Mouse (Mus musculus) kidney, postnatal 14 days (tissue): ENCODE measurements around the gene Ptgs2.

Source experiments
- DNase-seq: peaks from one replicate; pipeline ENCODE4 v3.0.0; 2022; ENCODE audit warnings: mixed read lengths

Gene Ptgs2

DNA sequence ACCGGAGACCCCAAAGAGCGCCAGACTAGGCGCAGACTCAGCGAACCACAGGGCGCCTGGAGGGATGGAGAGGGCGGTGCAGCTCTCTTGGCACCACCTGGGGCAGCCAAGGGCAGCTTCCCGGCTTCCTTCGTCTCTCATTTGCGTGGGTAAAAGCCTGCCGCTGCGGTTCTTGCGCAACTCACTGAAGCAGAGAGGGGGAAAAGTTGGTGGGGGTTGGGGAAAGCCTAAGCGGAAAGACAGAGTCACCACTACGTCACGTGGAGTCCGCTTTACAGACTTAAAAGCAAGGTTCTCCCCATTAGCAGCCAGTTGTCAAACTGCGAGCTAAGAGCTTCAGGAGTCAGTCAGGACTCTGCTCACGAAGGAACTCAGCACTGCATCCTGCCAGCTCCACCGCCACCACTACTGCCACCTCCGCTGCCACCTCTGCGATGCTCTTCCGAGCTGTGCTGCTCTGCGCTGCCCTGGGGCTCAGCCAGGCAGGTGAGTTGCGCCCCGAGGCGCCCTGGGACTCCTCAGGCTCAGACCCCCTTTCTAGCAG is at the start of gene Ptgs2:
TSS of gene Ptgs2 (plus strand) at position 242 of the 544 bp plus-strand sequence.
- DNase-seq = peak; percentile 41

DNA sequence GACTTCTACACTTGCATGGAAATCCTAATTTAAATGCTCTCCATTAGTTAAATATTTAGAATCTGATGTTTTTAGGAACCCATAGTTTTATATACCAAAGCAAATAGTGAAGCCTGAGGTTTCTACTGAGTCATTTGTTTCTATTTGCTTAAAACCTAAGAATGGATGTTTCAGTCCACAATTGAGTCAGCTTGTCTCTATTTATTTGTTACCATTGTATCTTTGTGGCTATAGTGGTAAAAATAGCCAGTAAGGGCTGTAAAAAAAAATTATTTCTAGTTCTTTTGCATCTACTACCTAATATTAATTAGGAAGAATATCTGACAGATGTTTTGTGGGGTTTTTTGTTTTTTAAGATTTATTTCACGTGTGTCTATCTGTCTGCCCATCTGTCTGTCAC is 49.6 kb upstream of the Ptgs2 start:
- no peak for DNase-seq

DNA sequence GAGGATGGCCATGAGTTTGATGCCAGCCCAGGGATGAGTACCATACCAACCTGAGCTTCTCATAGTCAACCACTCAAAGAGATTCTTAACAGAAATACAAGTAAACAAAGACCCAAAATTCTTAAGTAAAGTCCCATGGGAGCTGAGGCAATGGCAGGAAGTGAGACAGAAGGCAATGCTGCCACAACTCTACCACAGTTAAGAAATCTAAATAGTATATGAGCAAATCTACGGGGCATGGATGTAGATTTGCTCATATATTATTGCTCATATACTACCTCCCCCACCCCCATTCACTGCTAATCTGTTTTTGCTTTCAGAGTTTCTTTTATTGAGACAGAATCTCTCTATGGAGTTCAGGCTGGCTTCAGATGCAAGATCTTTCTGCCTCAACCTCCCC is 34.1 kb upstream of the Ptgs2 start:
- no peak for DNase-seq

DNA sequence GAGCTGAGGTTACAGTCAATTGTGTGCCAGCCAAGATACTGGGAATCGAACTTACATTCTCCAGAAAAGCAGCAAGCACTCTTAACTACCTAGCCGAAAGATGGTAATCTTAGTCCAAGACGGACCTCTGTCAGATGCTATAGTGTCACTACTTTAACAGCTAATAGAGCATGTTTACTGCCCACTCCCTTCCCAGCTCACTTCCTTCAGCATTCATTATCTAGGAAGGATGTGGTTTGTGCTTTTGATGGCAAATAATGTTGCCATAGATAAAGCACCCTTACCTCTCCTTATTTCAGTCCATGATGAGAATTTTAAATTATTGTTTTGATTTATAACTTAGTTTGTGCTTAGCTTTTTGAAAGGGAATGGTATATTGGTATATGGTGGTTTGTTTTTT is 27.0 kb upstream of the Ptgs2 start:
- DNase-seq = no peak

DNA sequence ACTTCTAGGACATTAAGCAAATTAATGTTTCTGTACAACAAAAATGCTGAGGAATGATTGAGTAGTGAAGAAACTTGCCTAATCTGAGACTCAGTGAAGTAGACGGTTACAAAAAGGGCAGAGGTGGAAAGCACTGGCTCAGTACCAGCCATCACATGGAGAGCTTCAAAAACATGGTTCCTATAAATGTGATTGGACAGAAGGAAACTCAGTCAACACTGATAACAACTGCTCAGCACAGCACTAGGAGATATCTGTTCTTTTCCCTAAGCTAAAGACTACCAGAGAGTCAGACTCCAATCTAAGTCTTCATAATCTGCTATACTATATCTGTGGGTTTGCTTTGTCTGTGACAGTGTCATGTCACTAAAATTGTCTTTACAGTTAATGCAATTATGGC is 25.2 kb upstream of the Ptgs2 start:
- no peak for DNase-seq

DNA sequence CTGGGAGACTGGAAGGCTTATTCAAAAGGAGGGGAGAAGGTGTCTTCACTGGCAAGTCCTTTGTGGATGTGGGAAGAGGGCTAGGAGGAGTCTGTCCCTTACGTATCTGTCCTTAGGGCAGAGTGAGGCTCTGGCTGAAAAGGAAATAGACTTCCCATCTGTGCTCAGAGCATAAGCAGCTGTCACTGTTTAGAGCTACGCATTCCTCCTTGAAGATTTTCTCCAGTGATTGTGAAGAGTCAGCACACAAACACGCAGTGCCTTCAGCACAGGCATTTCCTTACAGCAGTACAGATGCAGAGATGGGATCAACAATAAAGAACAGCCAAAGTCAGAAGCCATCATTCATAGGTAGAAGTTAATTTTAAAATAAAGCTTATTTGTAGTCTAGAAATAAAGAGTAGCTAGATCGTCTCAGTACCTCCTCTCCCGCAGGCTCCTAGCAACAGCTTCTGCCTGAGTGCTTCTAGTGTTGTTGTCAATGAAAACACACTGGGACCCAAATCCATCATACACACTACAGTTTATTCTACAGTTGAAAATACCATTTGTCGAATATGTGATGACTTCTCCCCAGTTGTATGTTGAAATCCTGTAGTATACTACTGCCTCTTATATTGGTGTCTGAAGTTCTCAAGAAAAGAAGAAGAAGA is 10.7 kb upstream of the Ptgs2 start:
- DNase-seq = peak; percentile 8

DNA sequence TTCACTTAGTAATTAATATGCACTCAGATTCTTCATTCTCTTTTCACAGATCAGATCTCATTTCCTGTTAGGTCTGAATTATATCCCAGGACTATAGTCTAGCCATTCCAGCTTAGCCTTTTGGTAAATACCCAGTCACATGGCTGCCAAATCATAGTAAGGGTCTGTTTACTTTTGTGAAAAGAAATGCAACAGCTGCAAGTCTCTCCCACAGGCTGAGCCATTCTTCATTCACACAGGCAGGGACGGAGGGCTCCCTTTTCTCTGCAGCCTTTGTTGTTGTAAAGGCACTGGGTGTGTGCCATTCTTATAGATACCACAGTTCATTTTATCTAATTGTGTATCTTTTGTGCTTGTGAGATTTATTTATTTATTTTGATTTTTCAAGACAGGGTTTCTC is 9.6 kb upstream of the Ptgs2 start:
- DNase-seq = no peak

DNA sequence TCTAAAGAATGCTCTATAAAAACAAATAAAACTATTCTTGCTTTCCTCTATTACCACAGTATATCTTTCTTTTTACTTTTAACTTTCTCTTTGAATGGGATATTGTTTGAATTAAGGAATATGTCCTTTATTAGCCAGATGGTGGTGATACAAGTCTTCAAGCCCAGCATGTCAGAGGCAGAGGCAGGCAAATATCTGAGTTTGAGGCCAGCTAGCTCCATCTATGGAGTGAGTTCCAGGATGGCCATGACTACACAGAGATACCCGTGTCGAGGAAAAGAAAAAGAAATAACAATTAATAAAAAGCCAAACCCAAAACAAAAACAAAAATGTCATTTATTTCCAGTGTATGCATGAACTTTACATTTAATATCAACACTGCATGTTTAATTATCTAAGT is 2.8 kb upstream of the Ptgs2 start:
- no peak for DNase-seq

DNA sequence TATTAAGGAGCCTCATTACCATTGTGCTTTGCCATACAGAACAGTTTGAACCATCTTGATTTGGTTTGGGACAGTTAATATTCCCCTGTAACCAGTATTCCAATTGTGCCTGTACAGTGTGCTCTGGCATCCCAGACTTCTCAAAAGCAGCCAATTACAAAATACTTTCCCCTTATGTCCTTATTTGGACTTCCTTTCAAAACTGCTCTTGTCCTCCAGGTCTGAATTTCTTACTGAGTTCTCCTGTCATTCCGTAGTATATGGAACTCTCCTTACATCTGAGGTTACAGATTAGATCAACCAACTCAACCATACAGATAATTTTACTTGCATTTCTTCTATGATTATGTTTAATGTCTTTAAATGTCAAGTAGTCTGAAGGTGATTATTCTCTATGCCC is 2.1 kb upstream of the Ptgs2 start:
- DNase-seq = no peak

DNA sequence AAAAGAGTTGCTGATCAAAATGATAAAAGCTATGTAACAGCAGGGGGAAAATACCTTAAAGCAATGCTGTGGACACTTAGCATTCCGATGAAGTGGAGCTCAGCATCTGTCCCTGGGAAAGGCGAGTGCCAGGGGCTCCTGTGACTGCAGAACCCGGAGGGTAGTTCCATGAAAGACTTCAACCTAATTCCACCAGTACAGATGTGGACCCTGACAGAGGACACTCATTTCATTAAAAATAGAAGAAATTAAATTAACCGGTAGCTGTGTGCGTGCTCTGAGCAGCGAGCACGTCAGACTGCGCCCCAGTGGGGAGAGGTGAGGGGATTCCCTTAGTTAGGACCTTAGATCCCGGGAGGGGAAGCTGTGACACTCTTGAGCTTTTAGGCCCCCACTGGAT is 457 bp upstream of the Ptgs2 start:
- DNase-seq = no peak

DNA sequence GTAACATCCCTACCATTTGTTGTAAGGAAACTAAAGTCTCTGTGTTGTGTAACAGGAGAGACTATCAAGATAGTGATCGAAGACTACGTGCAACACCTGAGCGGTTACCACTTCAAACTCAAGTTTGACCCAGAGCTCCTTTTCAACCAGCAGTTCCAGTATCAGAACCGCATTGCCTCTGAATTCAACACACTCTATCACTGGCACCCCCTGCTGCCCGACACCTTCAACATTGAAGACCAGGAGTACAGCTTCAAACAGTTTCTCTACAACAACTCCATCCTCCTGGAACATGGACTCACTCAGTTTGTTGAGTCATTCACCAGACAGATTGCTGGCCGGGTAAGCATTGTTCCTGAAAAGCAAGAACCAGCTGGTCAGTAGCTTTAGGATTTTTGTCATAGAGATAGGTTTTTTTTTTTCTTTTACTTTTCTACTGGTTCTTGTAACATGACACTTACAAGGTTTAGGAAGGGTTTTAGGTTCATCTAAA is 4.4 kb downstream of the Ptgs2 start:
- DNase-seq = no peak

DNA sequence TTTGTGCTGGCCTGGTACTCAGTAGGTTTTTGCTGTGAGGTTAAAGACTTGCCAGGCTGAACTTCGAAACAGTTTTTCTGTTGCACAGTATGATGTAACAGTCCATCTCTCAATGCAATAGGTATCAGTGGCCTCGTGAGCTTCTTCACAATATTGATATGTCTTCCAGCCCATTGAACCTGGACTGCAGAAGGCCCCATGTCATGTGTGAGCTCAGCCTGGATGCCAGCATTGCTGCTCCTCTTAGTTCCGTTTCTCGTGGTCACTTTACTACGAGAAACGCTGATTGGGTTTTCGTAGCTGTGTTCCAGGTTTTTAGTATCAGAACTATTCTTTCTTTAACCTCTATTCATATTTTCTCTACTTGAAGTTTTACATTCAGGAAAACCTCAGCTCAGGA is 6.9 kb downstream of the Ptgs2 start:
- DNase-seq = no peak

DNA sequence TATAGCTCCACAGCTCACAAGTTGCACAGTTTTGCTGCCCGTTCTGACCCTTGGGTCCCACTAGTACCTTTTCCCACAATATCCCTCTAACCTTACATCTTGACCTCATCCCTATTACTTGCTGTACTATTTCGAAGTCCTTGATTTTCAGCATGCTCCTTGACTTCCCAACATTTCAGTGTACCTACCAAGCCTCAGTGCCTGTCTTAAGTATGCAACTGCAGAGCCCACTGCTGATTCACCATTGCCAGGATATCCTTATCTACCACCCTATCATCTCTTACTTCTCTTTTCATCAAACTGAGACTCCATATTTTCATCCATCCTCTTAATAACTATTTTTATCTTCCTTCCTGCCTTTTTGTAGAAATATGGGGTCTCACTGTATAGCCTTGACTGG is 9.8 kb downstream of the Ptgs2 start:
- DNase-seq = no peak

DNA sequence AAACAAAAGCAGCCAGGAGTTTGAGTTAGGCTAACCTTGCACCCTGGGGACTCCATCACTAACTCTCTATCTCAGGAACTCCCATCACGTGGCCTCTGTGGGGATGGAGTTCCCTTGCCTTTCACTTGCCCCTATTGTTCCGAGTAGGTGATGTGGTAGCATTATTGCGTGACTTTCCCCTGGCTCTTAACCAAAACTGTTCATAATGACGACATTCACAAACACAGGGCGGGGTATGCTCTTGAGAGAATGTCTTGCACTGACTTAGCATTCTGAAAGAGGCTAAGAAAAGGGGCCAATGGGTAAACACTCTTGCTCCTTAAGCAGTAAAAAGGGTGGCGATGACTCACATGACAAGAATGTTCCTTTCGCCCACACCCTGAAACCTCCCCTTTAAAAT is 15.5 kb downstream of the Ptgs2 start:
- DNase-seq = no peak

DNA sequence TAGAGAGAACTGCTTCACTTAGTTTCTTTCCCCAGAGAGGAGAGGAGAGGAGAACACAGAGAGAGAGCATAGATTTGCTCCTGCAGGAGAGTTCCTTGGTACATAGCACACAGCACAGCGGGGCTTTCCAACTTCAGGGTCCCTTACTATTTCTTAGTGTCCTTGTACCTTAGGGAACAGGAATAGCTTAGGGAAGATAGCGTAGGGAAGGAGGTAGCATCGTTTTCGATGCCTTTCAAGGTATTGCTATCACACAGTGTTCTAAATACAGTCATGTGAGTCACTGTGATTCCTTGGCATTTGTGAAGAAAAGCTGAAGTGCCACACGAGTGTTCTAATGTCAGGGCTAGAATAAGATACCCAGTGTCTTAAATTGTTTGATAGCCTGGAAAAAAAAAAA is 18.5 kb downstream of the Ptgs2 start:
- no peak for DNase-seq

DNA sequence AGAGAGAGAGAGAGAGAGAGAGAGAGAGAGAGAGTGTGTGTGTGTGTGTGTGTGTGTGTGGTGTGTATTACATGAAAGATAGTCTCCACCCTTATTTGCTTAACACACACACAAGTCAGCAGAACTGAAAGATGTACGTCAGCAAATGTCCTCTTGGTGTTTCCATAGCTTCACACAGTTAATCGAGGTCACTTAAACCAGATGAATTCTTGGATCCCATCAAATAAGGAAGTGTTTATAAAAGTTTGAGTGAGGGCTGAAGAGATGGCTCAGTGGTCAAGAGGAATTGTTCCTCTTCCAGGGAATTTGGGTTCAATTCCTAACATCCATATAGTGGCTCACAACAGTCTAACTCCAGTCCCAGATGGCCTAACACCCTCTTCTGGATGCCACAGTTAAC is 25.7 kb downstream of the Ptgs2 start:
- DNase-seq = no peak

DNA sequence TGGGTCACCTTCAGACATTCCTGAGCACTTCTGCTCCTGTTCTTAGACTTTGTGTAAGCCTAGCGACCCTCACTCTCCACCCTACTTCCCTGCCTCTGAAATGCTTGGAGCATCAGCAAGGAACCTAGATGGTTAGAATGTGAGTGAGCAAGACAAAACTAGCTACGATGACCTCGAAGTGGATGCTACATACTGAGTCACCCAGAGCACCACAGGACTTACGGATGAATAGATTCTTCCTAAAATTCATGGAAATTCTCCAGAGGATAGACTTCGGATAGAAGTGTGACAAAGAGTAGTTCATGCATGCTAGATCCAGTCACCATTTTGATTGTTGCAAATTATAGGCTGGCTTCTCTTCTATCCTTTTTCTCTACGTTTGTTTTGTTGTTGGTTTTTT is 30.2 kb downstream of the Ptgs2 start:
- DNase-seq = no peak

DNA sequence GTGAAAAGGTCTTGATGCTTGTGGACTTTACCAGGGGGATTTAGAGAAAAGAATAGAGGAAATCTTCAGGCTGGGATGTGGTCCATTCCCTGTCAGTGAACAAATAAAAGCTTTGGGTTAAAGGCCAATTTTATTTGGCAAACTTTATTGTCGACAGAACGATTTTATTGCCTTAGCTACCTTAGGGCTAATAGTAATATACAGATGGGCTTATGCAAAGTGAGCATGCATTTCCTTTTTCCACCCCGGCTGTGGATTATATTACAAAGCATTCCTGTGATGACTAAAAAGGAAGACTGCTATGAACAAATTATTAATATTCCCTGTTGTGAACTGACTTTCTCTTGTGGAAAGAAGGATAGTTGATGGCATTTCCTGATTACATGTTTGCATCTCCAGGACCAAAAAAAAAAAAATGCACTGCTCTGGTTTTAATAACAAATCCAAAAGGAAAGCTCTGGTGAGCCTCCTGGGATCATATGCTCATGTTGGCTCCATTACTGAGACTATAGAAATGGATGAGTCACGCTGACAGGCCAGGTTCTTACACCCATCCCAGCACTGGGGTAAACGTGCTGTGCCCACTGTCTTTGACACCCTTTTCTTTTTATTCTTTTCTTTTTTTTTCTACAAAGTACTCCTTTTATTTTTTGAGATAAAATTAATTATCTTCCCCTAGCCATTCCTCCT is 30.9 kb downstream of the Ptgs2 start:
- DNase-seq = no peak

DNA sequence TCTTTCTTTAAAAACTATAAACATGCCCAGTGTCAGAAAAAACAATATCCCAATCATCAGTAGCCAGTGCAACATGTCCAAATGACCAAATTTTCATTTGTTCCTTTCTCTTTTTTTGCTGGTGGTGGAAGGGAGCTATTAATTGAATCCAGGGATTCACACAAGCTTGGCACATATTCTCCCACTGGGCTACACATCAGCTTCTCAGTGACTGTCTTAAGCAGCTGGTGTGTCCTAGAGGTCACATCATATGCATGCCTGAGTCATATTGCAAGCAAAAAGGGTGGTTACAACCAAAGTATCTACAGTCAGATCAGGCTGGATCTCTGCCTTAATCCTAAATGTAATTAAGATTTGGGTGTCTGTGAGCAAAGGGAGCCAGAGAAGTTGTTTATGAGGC is 35.5 kb downstream of the Ptgs2 start:
- DNase-seq = no peak

DNA sequence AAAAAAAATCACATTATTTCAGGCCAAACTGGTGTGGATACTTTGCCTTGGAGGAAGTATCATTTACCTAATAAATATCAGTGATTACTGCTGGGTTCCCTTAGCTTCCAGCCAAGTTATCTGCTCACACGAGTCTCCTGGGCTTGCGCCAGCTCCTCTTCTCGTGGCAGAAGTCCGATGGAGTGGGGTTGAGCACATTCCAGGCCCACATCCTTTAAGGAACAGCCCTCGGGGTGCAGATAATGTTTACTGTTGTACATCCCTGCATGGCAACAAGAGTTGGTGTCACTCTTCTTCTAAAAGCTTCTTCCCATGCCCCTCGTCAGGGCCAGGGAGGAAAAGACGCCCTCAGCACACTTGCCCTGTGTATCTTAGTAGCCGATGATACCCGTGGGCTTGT is 39.9 kb downstream of the Ptgs2 start:
- no peak for DNase-seq

DNA sequence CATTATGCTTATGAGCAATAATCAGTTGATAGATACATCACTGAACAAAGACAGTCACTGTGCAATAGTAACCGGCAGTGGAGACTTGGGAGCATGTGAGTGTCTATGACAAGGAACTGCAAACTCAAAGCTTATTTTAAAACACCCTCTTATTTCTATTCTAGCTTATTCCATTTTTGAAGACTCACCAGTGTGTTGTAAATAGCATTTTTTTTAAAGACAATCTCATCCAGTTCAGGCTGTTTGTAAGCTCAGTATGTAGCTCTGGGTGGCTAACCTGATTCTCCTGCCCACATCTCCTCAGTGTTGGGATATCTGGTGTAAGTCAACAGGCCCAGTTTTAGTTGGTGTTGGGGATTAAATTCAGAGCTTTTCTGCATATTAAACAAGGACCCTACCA is 42.1 kb downstream of the Ptgs2 start:
- DNase-seq = no peak

DNA sequence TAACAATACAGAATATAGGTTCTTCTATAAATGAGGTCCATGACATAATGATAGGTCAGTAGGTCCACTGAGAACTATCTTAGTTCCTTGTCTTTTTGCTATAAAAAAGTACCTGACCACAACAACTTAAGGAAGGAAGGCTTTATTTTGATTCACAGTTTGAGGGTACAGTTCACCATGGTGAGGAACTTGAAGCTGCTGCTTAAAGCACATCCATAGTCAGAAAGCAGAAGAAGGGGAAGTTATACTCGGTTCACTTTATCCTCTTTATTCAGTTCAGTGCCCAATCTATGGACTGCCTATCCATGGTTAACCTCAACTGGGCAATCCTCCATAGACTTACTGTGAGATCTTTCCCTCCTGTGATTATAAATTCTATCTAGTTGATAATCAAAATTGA is 43.7 kb downstream of the Ptgs2 start:
- DNase-seq = no peak

DNA sequence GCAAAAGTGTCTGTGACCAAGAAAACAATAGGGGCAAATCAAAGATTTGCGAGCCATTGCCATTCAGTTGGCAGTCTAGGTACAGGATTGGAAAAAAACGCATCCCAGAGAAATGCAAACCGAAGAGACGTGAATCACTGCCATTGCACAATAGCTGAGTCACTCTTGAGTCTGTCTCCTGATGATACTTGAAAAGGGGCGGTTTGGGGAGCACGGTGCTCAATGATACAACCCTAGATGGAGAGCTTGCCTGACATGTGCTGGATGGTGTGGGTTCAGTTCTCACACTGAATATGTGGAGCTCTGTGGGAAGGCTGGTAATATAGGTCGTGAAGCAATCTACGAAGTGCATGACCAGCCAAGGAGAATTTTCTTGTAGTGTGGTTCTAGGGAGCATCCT is 45.2 kb downstream of the Ptgs2 start:
- DNase-seq = no peak

DNA sequence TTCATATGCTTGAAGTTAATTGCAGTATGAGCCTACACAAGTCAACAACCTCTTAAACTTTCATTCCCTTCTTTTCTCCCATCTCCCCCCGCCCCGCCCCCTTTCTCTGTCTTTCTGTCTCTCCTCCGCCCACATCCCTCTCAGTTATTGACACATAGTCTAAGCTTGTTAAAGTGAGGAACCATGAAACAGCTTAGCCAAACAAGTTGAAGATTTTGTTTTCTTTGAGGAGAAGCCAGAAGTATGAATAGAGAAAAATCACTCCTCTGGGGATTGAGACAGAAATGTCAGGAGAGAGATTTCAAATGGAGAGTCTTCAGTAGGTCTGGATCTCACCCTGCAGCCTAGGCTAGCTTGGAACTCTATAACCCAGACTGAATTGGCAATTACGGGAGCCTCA is 47.4 kb downstream of the Ptgs2 start:
- DNase-seq = no peak

DNA sequence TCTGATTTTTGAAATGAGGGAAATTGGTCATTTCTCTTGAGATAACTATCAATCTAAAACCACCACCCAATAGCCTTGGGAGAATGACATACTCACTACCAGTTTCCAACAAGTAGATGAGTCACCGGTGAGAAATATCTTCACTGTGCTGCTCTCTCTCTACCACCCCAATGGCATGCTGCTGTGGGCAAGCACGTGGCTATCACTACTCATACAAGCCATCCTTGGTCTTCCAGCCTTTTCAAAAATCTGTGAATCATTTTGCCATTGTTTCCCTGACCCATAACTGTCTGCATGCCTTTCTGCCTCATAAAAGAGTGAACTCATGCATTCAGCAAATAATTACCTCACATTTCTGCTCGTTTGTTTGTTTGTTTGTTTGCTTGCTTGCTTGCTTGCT is 51.6 kb downstream of the Ptgs2 start:
- DNase-seq = no peak
